Mouse (Mus musculus): ENCODE results near the gene Ropn1l.

DNA sequence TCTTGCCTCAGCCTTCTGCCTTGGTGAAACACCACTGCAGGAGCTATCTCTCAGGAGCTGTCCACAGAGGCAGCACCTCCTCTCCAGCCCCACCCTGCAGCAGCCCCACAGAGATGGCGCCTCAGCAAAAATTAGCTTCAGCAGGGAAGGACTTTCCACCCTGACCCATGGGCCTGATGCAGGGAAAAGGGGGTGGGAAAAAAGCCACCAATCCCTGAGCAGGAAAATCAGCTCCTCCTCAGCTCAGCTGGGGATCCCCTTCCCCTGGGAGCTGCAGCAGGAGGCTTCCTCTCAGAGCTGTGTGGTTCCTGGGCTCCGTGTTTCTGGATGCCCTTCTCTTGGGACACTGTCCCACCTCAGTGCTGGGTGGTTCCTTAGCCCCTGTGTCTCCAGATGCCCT is 3.8 kb downstream of the Ropn1l start:
- TF ChIP-seq CTCF (IDR thresholded peaks at IDR 0.05; ENCODE audit: low read depth) (no peak), EP300 (IDR thresholded peaks at IDR 0.05; ENCODE audit: low read depth) (no peak)

All from liver, postnatal 0 days (tissue).